8 mouse cellular contexts compared by ENCODE assay signal in the genomic region with DNA sequence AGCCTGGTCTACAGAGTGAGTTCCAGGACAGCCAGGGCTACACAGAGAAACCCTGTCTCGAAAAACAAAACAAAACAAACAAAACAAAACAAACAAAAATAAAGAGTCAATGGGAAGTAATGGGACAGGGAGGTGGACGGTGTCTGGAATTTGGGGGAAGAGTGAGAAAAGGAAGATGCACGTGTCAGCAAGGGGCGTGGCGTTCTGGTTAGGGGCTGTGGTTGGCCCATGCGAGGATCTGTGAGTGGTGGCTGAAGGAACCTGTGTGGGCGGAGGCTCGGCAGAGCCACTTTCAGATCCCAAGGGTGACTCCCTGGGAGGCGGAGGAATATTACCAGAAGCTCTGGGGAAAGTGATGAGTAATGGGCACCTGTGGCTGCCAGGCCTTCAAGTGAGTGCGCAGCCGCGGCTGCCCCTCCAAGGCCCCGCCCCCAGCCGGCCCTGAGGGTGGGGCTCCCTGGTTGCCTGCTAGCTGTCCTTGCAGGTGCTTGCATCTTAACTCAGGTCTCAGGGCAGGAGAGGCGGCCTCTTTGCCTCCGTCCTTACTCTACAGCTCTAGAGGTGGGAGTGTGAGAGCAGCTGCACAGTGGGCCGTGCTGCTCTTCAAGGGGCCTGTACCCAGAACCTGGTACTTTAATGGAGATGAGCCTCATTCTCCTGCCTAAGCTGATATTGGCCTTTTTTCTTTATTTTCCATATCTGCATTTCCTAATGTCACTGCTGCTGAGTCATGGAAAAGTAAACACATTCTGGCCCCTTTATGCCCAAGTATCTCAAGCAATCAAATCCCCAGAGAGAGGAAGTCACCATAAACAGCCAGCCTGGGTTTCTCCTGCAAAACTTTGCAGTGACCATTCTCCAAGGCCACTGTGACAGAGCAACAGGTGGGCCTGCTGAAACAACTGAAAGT. TPM values are rescaled to one million over a fixed set of nuclear protein-coding genes. Genes with fewer than 3 reads are reported as not detected.
A peak's percentile ranks its signal among the peaks of the same experiment; 100 is the strongest.
DNase-seq lines count a peak whose midpoint lies in the region; ATAC-seq and TF ChIP-seq lines count a peak whose summit lies in the region.

No protein-coding gene starts in this region.

- TF ChIP-seq EP300 in MEL (IDR thresholded peaks at IDR 0.05; ENCODE audit: low read depth in 1 of 2, low read length in 2 of 2), result no peak

- peak in 1 of 2 experiments; percentile 20; a peak in 1 of 4 replicates for TF ChIP-seq POLR2A in MEL (IDR thresholded peaks at IDR 0.05; ENCODE audit: control insufficient read depth in 1 of 2, insufficient read depth in 1 of 2, low read depth in 1 of 2, low read length in 2 of 2, poor library complexity in 1 of 2)

- H3K4me2 ChIP-seq in heart, embryonic 11.5 days, result peak overlapping the region; percentile 12
- H3K4me2 ChIP-seq in embryonic facial prominence, embryonic 14.5 days (ENCODE audit: low read depth, low read length), result peak overlapping the region; percentile 10; the same call in 1 of the 2 replicates
- peak overlapping the region; percentile 25 for H3K4me2 ChIP-seq in kidney, postnatal 0 days (ENCODE audit: low read length)

- no peak for TF ChIP-seq CTCF in MEL (IDR thresholded peaks at IDR 0.05 in 2 of 3, conservative IDR thresholded peaks at IDR 0.05 in 1 of 3; ENCODE audit: control insufficient read depth in 1 of 3, insufficient read depth in 1 of 3, low read depth in 2 of 3, low read length in 3 of 3, poor library complexity in 1 of 3, severe bottlenecking in 1 of 3)
- no peak for TF ChIP-seq CTCF in kidney, postnatal 0 days (IDR thresholded peaks at IDR 0.05; ENCODE audit: low read depth)

- H3K9ac ChIP-seq in heart, embryonic 11.5 days (ENCODE audit: low read depth, low read length), result no peak overlapping the region
- peak overlapping the region; percentile 33 for H3K9ac ChIP-seq in MEL (ENCODE audit: control insufficient read depth, low read depth, low read length, poor library complexity, severe bottlenecking)
- no peak overlapping the region for H3K9ac ChIP-seq in embryonic facial prominence, embryonic 14.5 days (ENCODE audit: low read depth, low read length)
- no peak overlapping the region for H3K9ac ChIP-seq in kidney, postnatal 0 days (ENCODE audit: low read depth, low read length)

- intact Hi-C loops in heart, postnatal 25 days (cut with DNase I), result no loop called here

- 21% methylated on average over 17 of the region's 17 CpGs for WGBS in heart, embryonic 11.5 days (ENCODE audit: insufficient replicate concordance)
- 26% methylated on average over 16 of the region's 17 CpGs for WGBS in embryonic facial prominence, embryonic 14.5 days
- 26% methylated on average over 17 of the region's 17 CpGs for WGBS in kidney, postnatal 0 days

- H3K27me3 ChIP-seq in heart, embryonic 11.5 days (ENCODE audit: control insufficient read depth, insufficient read depth, low read length), result no peaks in the 10 kb centered on the region
- no peaks in the 10 kb centered on the region for H3K27me3 ChIP-seq in MEL (ENCODE audit: control insufficient read depth in 1 of 2, insufficient read depth in 2 of 2, low read length in 2 of 2)
- no peaks in the 10 kb centered on the region for H3K27me3 ChIP-seq in embryonic facial prominence, embryonic 14.5 days (replicated peaks; ENCODE audit: control insufficient read depth, insufficient read depth, low read length)
- H3K27me3 ChIP-seq in kidney, postnatal 0 days (ENCODE audit: insufficient read depth, low read length), result no peaks in the 10 kb centered on the region

- TF ChIP-seq RAD21 in MEL (IDR thresholded peaks at IDR 0.05; ENCODE audit: low read depth, low read length), result no peak

- peaks cover 8% of the 10 kb centered on the region for H3K79me2 ChIP-seq in MEL (ENCODE audit: control insufficient read depth, insufficient read depth, low read length, poor library complexity)

- H3K4me3 ChIP-seq in heart, embryonic 11.5 days (ENCODE audit: low read depth, low read length), result no peak overlapping the region
- H3K4me3 ChIP-seq in MEL (ENCODE audit: control insufficient read depth in 1 of 2, insufficient read depth in 1 of 2, low read depth in 2 of 2, low read length in 2 of 2), result peak overlapping the region; percentile 22 to 46; a peak in 3 of 4 replicates
- no peak overlapping the region for H3K4me3 ChIP-seq in embryonic facial prominence, embryonic 14.5 days (ENCODE audit: low read depth, low read length)
- no peak overlapping the region for H3K4me3 ChIP-seq in kidney, postnatal 0 days (replicated peaks; ENCODE audit: low read depth, low read length)

- H3K27ac ChIP-seq in heart, embryonic 11.5 days (ENCODE audit: low read depth, low read length), result no peak overlapping the region
- H3K27ac ChIP-seq in MEL (ENCODE audit: control insufficient read depth, low read depth, low read length), result 0 out of 2 replicates have a peak overlapping the region, but pooled peaks have one; percentile 9
- H3K27ac ChIP-seq in embryonic facial prominence, embryonic 14.5 days (replicated peaks; ENCODE audit: low read depth, low read length), result no peak overlapping the region
- H3K27ac ChIP-seq in kidney, postnatal 0 days, result peak overlapping the region; percentile 19; the same call in 1 of the 2 replicates

- H3K4me1 ChIP-seq in heart, embryonic 11.5 days (ENCODE audit: control insufficient read depth, insufficient read depth, low read length), result peaks cover 19% of the 10 kb centered on the region
- peaks cover 5 to 23% of the 10 kb centered on the region in 2 experiments for H3K4me1 ChIP-seq in MEL (ENCODE audit: control insufficient read depth in 1 of 2, insufficient read depth in 2 of 2, low read length in 2 of 2)
- H3K4me1 ChIP-seq in embryonic facial prominence, embryonic 14.5 days (ENCODE audit: control insufficient read depth, insufficient read depth, low read length), result peaks cover 8% of the 10 kb centered on the region
- H3K4me1 ChIP-seq in kidney, postnatal 0 days (replicated peaks; ENCODE audit: insufficient read depth, low read length), result 0 out of 2 replicates have a peak, but pooled peaks cover 8% of the 10 kb centered on the region

- no peak for DNase-seq in heart, postnatal 25 days (ENCODE audit: low spot score)
- peak; percentile 76 for DNase-seq in MEL (ENCODE audit: low read depth, low spot score)
- peak; percentile 66 for DNase-seq in embryonic facial prominence, embryonic 14.5 days (ENCODE audit: low spot score)
- peak; percentile 51 for DNase-seq in kidney, postnatal 0 days (ENCODE audit: low spot score)
- DNase-seq in lung, postnatal 36 days, result peak; percentile 86
- DNase-seq in urinary bladder, adult 2 months (ENCODE audit: low spot score), result peak; percentile 56
- DNase-seq in embryo, embryonic 10.5 days (ENCODE audit: low spot score), result no peak

- H3K9me3 ChIP-seq in heart, embryonic 11.5 days (replicated peaks; ENCODE audit: control insufficient read depth, low read length), result no peaks in the 10 kb centered on the region
- no peaks in the 10 kb centered on the region for H3K9me3 ChIP-seq in MEL (replicated peaks; ENCODE audit: insufficient read depth, low read length)
- H3K9me3 ChIP-seq in embryonic facial prominence, embryonic 14.5 days (ENCODE audit: control insufficient read depth, low read length), result no peaks in the 10 kb centered on the region
- no peaks in the 10 kb centered on the region for H3K9me3 ChIP-seq in kidney, postnatal 0 days (replicated peaks; ENCODE audit: low read length)

- no peak for ATAC-seq in heart, embryonic 11.5 days (replicated peaks; ENCODE audit: insufficient number of reproducible peaks, low FRiP score, low TSS enrichment)
- ATAC-seq in embryonic facial prominence, embryonic 14.5 days (ENCODE audit: low read depth), result no peak
- ATAC-seq in kidney, postnatal 0 days (replicated peaks; ENCODE audit: low FRiP score, low read depth), result no peak

- no peaks in the 10 kb centered on the region for H3K36me3 ChIP-seq in heart, embryonic 11.5 days (ENCODE audit: control insufficient read depth, insufficient read depth, low read length)
- H3K36me3 ChIP-seq in MEL (ENCODE audit: control insufficient read depth in 1 of 2, insufficient read depth in 2 of 2, low read length in 2 of 2), result peaks cover 0 to 14% of the 10 kb centered on the region in 2 experiments; a peak in 2 of 4 replicates
- 0 out of 2 replicates have a peak, but pooled peaks cover 2% of the 10 kb centered on the region for H3K36me3 ChIP-seq in embryonic facial prominence, embryonic 14.5 days (ENCODE audit: control insufficient read depth, insufficient read depth, low read length)
- H3K36me3 ChIP-seq in kidney, postnatal 0 days (ENCODE audit: insufficient read depth, low read length), result no peaks in the 10 kb centered on the region

RNA-seq across cellular contexts. Expression of gene Usp20, which starts 3.3 kb away (rescaled TPM):
- polyA plus RNA-seq in heart, embryonic 11.5 days (2014; fragmentation: Nextera tagmentation; extraction: Ambion mirVana), result 11.2 and 14.8 TPM in 2 replicates
- total RNA-seq in heart, postnatal 25 days (2021), result 10 to 100 TPM; 49.4 to 55.3 TPM
- total RNA-seq in MEL (2012; rRNA removed), result 7.0 and 9.4 TPM in 2 replicates
- polyA plus RNA-seq in MEL (2012; ENCODE audit: insufficient read depth in 1 of 2, insufficient read length in 2 of 2, low read depth in 1 of 2, low replicate concordance in 2 of 2, missing spikeins in 1 of 2), result 10 to 100 TPM in 1 of 2 experiments, not detected in 1; 10.8 TPM
- 20.9 and 21.7 TPM in 2 replicates for polyA plus RNA-seq in embryonic facial prominence, embryonic 14.5 days (2014; fragmentation: Nextera tagmentation; extraction: Ambion mirVana)
- polyA plus RNA-seq in kidney, postnatal 0 days (2015; fragmentation: Nextera tagmentation; extraction: Ambion mirVana), result 12.9 and 15.9 TPM in 2 replicates
- polyA plus RNA-seq in urinary bladder, adult 2 months (2012; rRNA removed), result 13.5 and 14.7 TPM in 2 replicates

RNA-seq across cellular contexts. Expression of gene BC005624, which starts 3.4 kb away (rescaled TPM):
- 31.4 and 33.0 TPM in 2 replicates for polyA plus RNA-seq in heart, embryonic 11.5 days (2014; fragmentation: Nextera tagmentation; extraction: Ambion mirVana)
- 10 to 100 TPM; 18.7 to 19.1 TPM for total RNA-seq in heart, postnatal 25 days (2021)
- 36.8 and 39.6 TPM in 2 replicates for total RNA-seq in MEL (2012; rRNA removed)
- polyA plus RNA-seq in MEL (2012; ENCODE audit: insufficient read depth in 1 of 2, insufficient read length in 2 of 2, low read depth in 1 of 2, low replicate concordance in 2 of 2, missing spikeins in 1 of 2), result 10 to 100 TPM in 1 of 2 experiments, not detected in 1; 63.0 TPM
- polyA plus RNA-seq in embryonic facial prominence, embryonic 14.5 days (2014; fragmentation: Nextera tagmentation; extraction: Ambion mirVana), result 46.7 and 48.1 TPM in 2 replicates
- polyA plus RNA-seq in kidney, postnatal 0 days (2015; fragmentation: Nextera tagmentation; extraction: Ambion mirVana), result 47.2 and 48.4 TPM in 2 replicates
- 68.9 and 69.1 TPM in 2 replicates for polyA plus RNA-seq in urinary bladder, adult 2 months (2012; rRNA removed)

RNA-seq across cellular contexts. Expression of gene Tor1a, which starts 17.6 kb away (rescaled TPM):
- polyA plus RNA-seq in heart, embryonic 11.5 days (2014; fragmentation: Nextera tagmentation; extraction: Ambion mirVana), result 54.9 and 57.6 TPM in 2 replicates
- 10 to 100 TPM; 11.2 to 12.2 TPM for total RNA-seq in heart, postnatal 25 days (2021)
- total RNA-seq in MEL (2012; rRNA removed), result 45.8 and 55.6 TPM in 2 replicates
- polyA plus RNA-seq in MEL (2012; ENCODE audit: insufficient read depth in 1 of 2, insufficient read length in 2 of 2, low read depth in 1 of 2, low replicate concordance in 2 of 2, missing spikeins in 1 of 2), result 10 to 100 TPM in 1 of 2 experiments, not detected in 1; 60.1 TPM
- polyA plus RNA-seq in embryonic facial prominence, embryonic 14.5 days (2014; fragmentation: Nextera tagmentation; extraction: Ambion mirVana), result 68.3 and 68.8 TPM in 2 replicates
- 69.1 and 70.7 TPM in 2 replicates for polyA plus RNA-seq in kidney, postnatal 0 days (2015; fragmentation: Nextera tagmentation; extraction: Ambion mirVana)
- polyA plus RNA-seq in urinary bladder, adult 2 months (2012; rRNA removed), result 36.9 and 46.8 TPM in 2 replicates

RNA-seq across cellular contexts. Expression of gene Tor1b, which starts 32.6 kb away (rescaled TPM):
- 23.3 and 23.7 TPM in 2 replicates for polyA plus RNA-seq in heart, embryonic 11.5 days (2014; fragmentation: Nextera tagmentation; extraction: Ambion mirVana)
- total RNA-seq in heart, postnatal 25 days (2021), result 10 to 100 TPM; 22.8 to 25.6 TPM
- total RNA-seq in MEL (2012; rRNA removed), result 26.1 and 36.9 TPM in 2 replicates
- 10 to 100 TPM; 33.0 to 55.6 TPM for polyA plus RNA-seq in MEL (2012; ENCODE audit: insufficient read depth in 1 of 2, insufficient read length in 2 of 2, low read depth in 1 of 2, low replicate concordance in 2 of 2, missing spikeins in 1 of 2)
- 41.3 and 41.8 TPM in 2 replicates for polyA plus RNA-seq in embryonic facial prominence, embryonic 14.5 days (2014; fragmentation: Nextera tagmentation; extraction: Ambion mirVana)
- polyA plus RNA-seq in kidney, postnatal 0 days (2015; fragmentation: Nextera tagmentation; extraction: Ambion mirVana), result 34.8 and 35.3 TPM in 2 replicates
- polyA plus RNA-seq in urinary bladder, adult 2 months (2012; rRNA removed), result 45.0 and 47.1 TPM in 2 replicates

RNA-seq across cellular contexts. Expression of gene Ptges, which starts 55.7 kb away (rescaled TPM):
- 3.1 and 3.6 TPM in 2 replicates for polyA plus RNA-seq in heart, embryonic 11.5 days (2014; fragmentation: Nextera tagmentation; extraction: Ambion mirVana)
- 1 to 10 TPM; 2.3 to 2.7 TPM for total RNA-seq in heart, postnatal 25 days (2021)
- total RNA-seq in MEL (2012; rRNA removed), result not detected in 2 replicates
- not detected for polyA plus RNA-seq in MEL (2012; ENCODE audit: insufficient read depth in 1 of 2, insufficient read length in 2 of 2, low read depth in 1 of 2, low replicate concordance in 2 of 2, missing spikeins in 1 of 2)
- polyA plus RNA-seq in embryonic facial prominence, embryonic 14.5 days (2014; fragmentation: Nextera tagmentation; extraction: Ambion mirVana), result 14.9 and 17.3 TPM in 2 replicates
- polyA plus RNA-seq in kidney, postnatal 0 days (2015; fragmentation: Nextera tagmentation; extraction: Ambion mirVana), result 44.2 and 47.9 TPM in 2 replicates
- 64.8 and 69.3 TPM in 2 replicates for polyA plus RNA-seq in urinary bladder, adult 2 months (2012; rRNA removed)

Comparison
In these comparisons a context has a peak if more than half of its experiments do, and no peak if none do; other contexts are left out.
1. H3K27ac ChIP-seq: peak in MEL (single experiment) and kidney, postnatal 0 days (single experiment); none in heart, embryonic 11.5 days (single experiment) and embryonic facial prominence, embryonic 14.5 days (single experiment).
2. H3K4me3 ChIP-seq: peak in MEL (2 of 2); none in heart, embryonic 11.5 days (single experiment), embryonic facial prominence, embryonic 14.5 days (single experiment) and kidney, postnatal 0 days (single experiment).
3. DNase-seq: peak in MEL (single experiment), embryonic facial prominence, embryonic 14.5 days (single experiment), kidney, postnatal 0 days (single experiment), lung, postnatal 36 days (single experiment) and urinary bladder, adult 2 months (single experiment); none in heart, postnatal 25 days (single experiment) and embryo, embryonic 10.5 days (single experiment).
4. Peak in every context shown above with its lines, with median percentiles within 50 percentile points of each other: H3K4me2 ChIP-seq.